Mouse (Mus musculus): ENCODE results near the gene Nfib. TPM values are rescaled to one million over a fixed set of nuclear protein-coding genes. Genes with fewer than 3 reads are reported as not detected.

The Nfib gene
- polyA plus RNA-seq, 1 experiment, result 3.9 TPM

GRCm38 (mm10) chr4:82514373-82514772 lies 191.2 kb downstream of the Nfib start:
- peaks cover 8% of the 10 kb centered on the region; the same call in 1 of the 2 replicates for H3K4me1 ChIP-seq (replicated peaks; ENCODE audit: control insufficient read depth, insufficient read depth, low read length)
- H3K27ac ChIP-seq (ENCODE audit: control insufficient read depth, insufficient read depth, low read length), result no peak overlapping the region
- DNase-seq, result no peak
- 79% methylated on average over 1 of the region's 1 CpGs for WGBS
- no peaks in the 10 kb centered on the region; the same call in 1 of the 2 replicates for H3K27me3 ChIP-seq (ENCODE audit: control insufficient read depth, insufficient read depth, low read length)
- no peak for TF ChIP-seq CTCF (IDR thresholded peaks at IDR 0.05; ENCODE audit: borderline replicate concordance, control insufficient read depth, extremely low read depth, insufficient read depth, low read length, poor library complexity)
- no peaks in the 10 kb centered on the region for H3K36me3 ChIP-seq (ENCODE audit: control insufficient read depth, insufficient read depth, low read length)
- H3K4me3 ChIP-seq (ENCODE audit: control insufficient read depth, insufficient read depth, low read length), result no peak overlapping the region

GRCm38 (mm10) chr4:82513426-82513750 lies 192.2 kb downstream of the Nfib start:
- H3K27me3 ChIP-seq (ENCODE audit: control insufficient read depth, insufficient read depth, low read length), result no peaks in the 10 kb centered on the region; the same call in 1 of the 2 replicates
- H3K4me3 ChIP-seq (ENCODE audit: control insufficient read depth, insufficient read depth, low read length), result no peak overlapping the region
- 6% methylated on average over 14 of the region's 14 CpGs for WGBS
- no peaks in the 10 kb centered on the region for H3K36me3 ChIP-seq (ENCODE audit: control insufficient read depth, insufficient read depth, low read length)
- TF ChIP-seq POLR2A (IDR thresholded peaks at IDR 0.05; ENCODE audit: control insufficient read depth, extremely low read depth, insufficient read depth, low read length, poor library complexity) (no peak), CTCF (IDR thresholded peaks at IDR 0.05; ENCODE audit: borderline replicate concordance, control insufficient read depth, extremely low read depth, insufficient read depth, low read length, poor library complexity) (no peak)
- no peak for DNase-seq
- H3K27ac ChIP-seq (ENCODE audit: control insufficient read depth, insufficient read depth, low read length), result no peak overlapping the region
- H3K4me1 ChIP-seq (replicated peaks; ENCODE audit: control insufficient read depth, insufficient read depth, low read length), result peaks cover 8% of the 10 kb centered on the region; the same call in 1 of the 2 replicates

GRCm38 (mm10) chr4:82512743-82513425 lies 192.7 kb downstream of the Nfib start:
- H3K27ac ChIP-seq (ENCODE audit: control insufficient read depth, insufficient read depth, low read length), result no peak overlapping the region
- no peaks in the 10 kb centered on the region; the same call in 1 of the 2 replicates for H3K27me3 ChIP-seq (ENCODE audit: control insufficient read depth, insufficient read depth, low read length)
- peak; percentile 37 for DNase-seq
- H3K36me3 ChIP-seq (ENCODE audit: control insufficient read depth, insufficient read depth, low read length), result no peaks in the 10 kb centered on the region
- TF ChIP-seq CTCF (IDR thresholded peaks at IDR 0.05; ENCODE audit: borderline replicate concordance, control insufficient read depth, extremely low read depth, insufficient read depth, low read length, poor library complexity) (no peak), POLR2A (IDR thresholded peaks at IDR 0.05; ENCODE audit: control insufficient read depth, extremely low read depth, insufficient read depth, low read length, poor library complexity) (no peak)
- peaks cover 8% of the 10 kb centered on the region; the same call in 1 of the 2 replicates for H3K4me1 ChIP-seq (replicated peaks; ENCODE audit: control insufficient read depth, insufficient read depth, low read length)
- H3K4me3 ChIP-seq (ENCODE audit: control insufficient read depth, insufficient read depth, low read length), result peak overlapping the region; percentile 29; the same call in 1 of the 2 replicates
- 3% methylated on average over 57 of the region's 63 CpGs for WGBS

- peaks cover 8% of the 10 kb centered on the region; the same call in 1 of the 2 replicates for H3K4me1 ChIP-seq (replicated peaks; ENCODE audit: control insufficient read depth, insufficient read depth, low read length)
- WGBS, result 7% methylated on average over 13 of the region's 13 CpGs
- TF ChIP-seq POLR2A (IDR thresholded peaks at IDR 0.05; ENCODE audit: control insufficient read depth, extremely low read depth, insufficient read depth, low read length, poor library complexity) (no peak), CTCF (IDR thresholded peaks at IDR 0.05; ENCODE audit: borderline replicate concordance, control insufficient read depth, extremely low read depth, insufficient read depth, low read length, poor library complexity) (no peak)
- no peak overlapping the region for H3K4me3 ChIP-seq (ENCODE audit: control insufficient read depth, insufficient read depth, low read length)
- H3K27ac ChIP-seq (ENCODE audit: control insufficient read depth, insufficient read depth, low read length), result no peak overlapping the region
- no peaks in the 10 kb centered on the region for H3K36me3 ChIP-seq (ENCODE audit: control insufficient read depth, insufficient read depth, low read length)
- peaks cover 1% of the 10 kb centered on the region; the same call in 1 of the 2 replicates for H3K27me3 ChIP-seq (ENCODE audit: control insufficient read depth, insufficient read depth, low read length)
- DNase-seq, result no peak
Observed at GRCm38 (mm10) chr4:82512335-82512734, 193.2 kb downstream of the Nfib start.

GRCm38 (mm10) chr4:82511524-82511923 lies 194.0 kb downstream of the Nfib start:
- Histone ChIP-seq H3K4me3 (ENCODE audit: control insufficient read depth, insufficient read depth, low read length) (no peak overlapping the region), H3K27me3 (ENCODE audit: control insufficient read depth, insufficient read depth, low read length) (peaks cover 7% of the 10 kb centered on the region; the same call in 1 of the 2 replicates), H3K27ac (ENCODE audit: control insufficient read depth, insufficient read depth, low read length) (no peak overlapping the region), H3K4me1 (replicated peaks; ENCODE audit: control insufficient read depth, insufficient read depth, low read length) (peaks cover 8% of the 10 kb centered on the region; the same call in 1 of the 2 replicates), H3K36me3 (ENCODE audit: control insufficient read depth, insufficient read depth, low read length) (no peaks in the 10 kb centered on the region)
- no peak for DNase-seq
- TF ChIP-seq CTCF (IDR thresholded peaks at IDR 0.05; ENCODE audit: borderline replicate concordance, control insufficient read depth, extremely low read depth, insufficient read depth, low read length, poor library complexity), result no peak
- TF ChIP-seq POLR2A (IDR thresholded peaks at IDR 0.05; ENCODE audit: control insufficient read depth, extremely low read depth, insufficient read depth, low read length, poor library complexity), result no peak
- WGBS, result 4% methylated on average over 8 of the region's 8 CpGs

GRCm38 (mm10) chr4:82511001-82511513 lies 194.5 kb downstream of the Nfib start:
- TF ChIP-seq POLR2A (IDR thresholded peaks at IDR 0.05; ENCODE audit: control insufficient read depth, extremely low read depth, insufficient read depth, low read length, poor library complexity) (no peak), CTCF (IDR thresholded peaks at IDR 0.05; ENCODE audit: borderline replicate concordance, control insufficient read depth, extremely low read depth, insufficient read depth, low read length, poor library complexity) (no peak)
- H3K27me3 ChIP-seq (ENCODE audit: control insufficient read depth, insufficient read depth, low read length), result peaks cover 8% of the 10 kb centered on the region; the same call in 1 of the 2 replicates
- H3K27ac ChIP-seq (ENCODE audit: control insufficient read depth, insufficient read depth, low read length), result no peak overlapping the region
- no peak overlapping the region for H3K4me3 ChIP-seq (ENCODE audit: control insufficient read depth, insufficient read depth, low read length)
- no peak for DNase-seq
- no peaks in the 10 kb centered on the region for H3K36me3 ChIP-seq (ENCODE audit: control insufficient read depth, insufficient read depth, low read length)
- WGBS, result 13% methylated on average over 16 of the region's 16 CpGs
- H3K4me1 ChIP-seq (replicated peaks; ENCODE audit: control insufficient read depth, insufficient read depth, low read length), result peaks cover 8% of the 10 kb centered on the region; the same call in 1 of the 2 replicates

All from thymus, adult 2 months (tissue).